Mouse (Mus musculus) heart, adult 2 months (tissue): ENCODE measurements around the gene Atp5f1.

Source experiments
- CTCF ChIP-seq: fragments of 200-600 bp; IDR thresholded peaks from 2 replicates; pipeline ENCODE4 v1.8.1; 2022; ENCODE audit warnings: antibody characterized with exemption, mild to moderate bottlenecking, moderate library complexity
- EP300 ChIP-seq: fragments of 200-500 bp; IDR thresholded peaks from 2 replicates; pipeline ENCODE4 v1.6.1; 2011; ENCODE audit warnings: low read depth, low read length, control low read depth; ENCODE audit not compliant: insufficient read depth
- POLR2A ChIP-seq: fragments of 200-500 bp; IDR thresholded peaks from 2 replicates; pipeline ENCODE4 v1.6.1; 2011; ENCODE audit warnings: mild to moderate bottlenecking, low read depth, low read length, control low read depth; ENCODE audit not compliant: insufficient read depth

DNA sequence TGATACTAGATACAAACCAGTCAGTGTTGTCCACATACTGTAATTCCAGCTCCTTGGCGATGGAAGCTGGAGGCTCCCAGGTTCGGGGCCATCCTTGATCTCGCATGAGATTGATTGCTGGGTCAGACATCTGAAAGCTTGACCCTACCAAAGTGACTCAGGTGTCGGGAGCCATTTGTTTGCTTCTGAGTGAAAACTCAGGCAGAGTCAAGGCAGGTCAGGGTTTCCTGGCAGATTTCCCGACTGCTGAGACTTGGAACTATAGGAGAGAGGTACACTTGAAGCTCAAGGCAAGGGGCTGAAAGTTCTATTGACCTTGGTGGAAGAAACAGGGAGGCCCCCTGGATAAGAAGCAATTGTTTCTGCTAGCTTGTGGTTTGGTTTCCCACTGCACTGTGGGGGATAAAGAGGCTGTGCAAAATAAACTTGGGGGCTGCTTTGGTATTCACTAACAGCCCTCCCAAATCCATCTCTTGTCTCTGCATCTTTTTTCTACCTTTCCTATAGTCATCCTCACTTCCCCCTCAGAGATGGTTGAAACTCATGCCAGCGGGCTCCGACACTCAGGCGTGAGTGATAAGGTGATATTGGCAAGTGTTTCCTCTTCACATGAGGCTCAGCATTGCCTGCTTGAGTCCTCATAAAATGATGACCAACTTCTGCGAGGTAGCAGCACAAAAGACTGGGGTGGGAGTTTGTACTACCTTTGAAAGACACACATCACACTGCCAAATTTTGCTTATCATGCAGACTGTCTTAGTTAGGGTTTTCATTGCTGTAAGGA, 47.6 kb downstream of the Atp5f1 start:
- TF ChIP-seq EP300, result no peak
- TF ChIP-seq CTCF, result no peak
- TF ChIP-seq POLR2A, result no peak
